9 mouse cellular contexts compared by ENCODE assay signal in the genomic region with DNA sequence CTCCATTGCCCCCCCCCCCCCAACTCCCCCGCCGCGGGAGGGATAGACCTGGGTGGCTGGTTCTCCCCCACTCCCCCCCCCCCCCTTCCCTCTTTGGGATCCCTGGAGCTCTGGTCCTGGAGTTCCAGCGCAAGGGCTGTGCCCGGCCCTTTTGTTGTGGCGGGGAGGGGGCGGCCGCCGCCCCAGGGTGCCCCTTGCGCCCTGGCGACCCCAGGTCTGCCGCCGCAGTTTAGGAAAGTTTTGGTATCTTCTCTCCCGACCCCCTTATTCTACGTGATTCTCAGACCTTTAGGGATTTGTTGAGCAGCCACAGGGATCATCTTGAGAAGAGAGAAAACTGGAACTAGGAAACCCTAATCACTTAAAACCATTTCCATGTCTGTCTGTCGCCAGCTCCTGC. TPM values are rescaled to one million over a fixed set of nuclear protein-coding genes. Genes with fewer than 3 reads are reported as not detected.
DNase-seq lines count a peak whose midpoint lies in the region; ATAC-seq and TF ChIP-seq lines count a peak whose summit lies in the region.
"Had no signal": no experiment of that assay in that cellular context is flagged by ENCODE, and none has a peak within 500 bp of the region (broad histone marks: within the 10 kb centered on the region; RNA-seq: fewer than 3 reads in every experiment).

No protein-coding gene starts in this region.

- H3K9me3 ChIP-seq in intestine, embryonic 16.5 days (ENCODE audit: control insufficient read depth, low read length) = no peaks in the 10 kb centered on the region

- no peak for TF ChIP-seq POLR2A in spleen, adult 2 months (IDR thresholded peaks at IDR 0.05; ENCODE audit: low read depth, low read length)
- no peak for TF ChIP-seq POLR2A in small intestine, adult 2 months (IDR thresholded peaks at IDR 0.05; ENCODE audit: low read depth, low read length)

- H3K4me3 ChIP-seq in spleen, adult 2 months (ENCODE audit: extremely low read depth, insufficient read depth, insufficient read length) = no peak overlapping the region; the same call in none of the 2 replicates
- H3K4me3 ChIP-seq in intestine, embryonic 16.5 days (ENCODE audit: low read length) = peak overlapping the region; percentile 92
- peak overlapping the region; percentile 81 for H3K4me3 ChIP-seq in small intestine, adult 2 months (ENCODE audit: low read depth, low read length)

- DNase-seq in embryo, embryonic 11 days = peak; percentile 34
- DNase-seq in embryo, embryonic 9.5 days (ENCODE audit: extremely low spot score) = no peak
- DNase-seq in spleen, adult 2 months (ENCODE audit: low read depth in 1 of 2, low spot score in 2 of 2) = no peak
- DNase-seq in spleen, adult 18-20 months = no peak
- no peak for DNase-seq in spleen, postnatal 14 days (ENCODE audit: low spot score in 2 of 2)
- DNase-seq in thymus, postnatal 36 days = no peak

- 2% methylated on average over 10 of the region's 16 CpGs for WGBS in spleen, adult 2 months
- WGBS in intestine, embryonic 16.5 days = under 1% methylated on average over 14 of the region's 16 CpGs
- under 1% methylated on average over 15 of the region's 16 CpGs for WGBS in small intestine, adult 2 months

- peak overlapping the region; percentile 92 for H3K9ac ChIP-seq in intestine, embryonic 16.5 days (ENCODE audit: low read depth, low read length)

- H3K36me3 ChIP-seq in spleen, adult 2 months (ENCODE audit: control insufficient read depth, insufficient read depth, low read length) = no peaks in the 10 kb centered on the region
- no peaks in the 10 kb centered on the region for H3K36me3 ChIP-seq in intestine, embryonic 16.5 days (ENCODE audit: control insufficient read depth, insufficient read depth, low read length)
- no peaks in the 10 kb centered on the region for H3K36me3 ChIP-seq in small intestine, adult 2 months (ENCODE audit: control insufficient read depth, insufficient read depth, low read length)
- H3K36me3 ChIP-seq: G1E had no signal

- peaks cover 8% of the 10 kb centered on the region; the same call in 1 of the 2 replicates for H3K4me1 ChIP-seq in spleen, adult 2 months (ENCODE audit: control insufficient read depth, insufficient read depth, insufficient read length)
- H3K4me1 ChIP-seq in intestine, embryonic 16.5 days (ENCODE audit: control insufficient read depth, insufficient read depth, low read length) = 0 out of 2 replicates have a peak, but pooled peaks cover 5% of the 10 kb centered on the region
- H3K4me1 ChIP-seq in small intestine, adult 2 months (ENCODE audit: control insufficient read depth, insufficient read depth, insufficient read length, low read length) = no peaks in the 10 kb centered on the region

- peaks cover 7% of the 10 kb centered on the region; the same call in 1 of the 2 replicates for H3K27me3 ChIP-seq in spleen, adult 2 months (ENCODE audit: control insufficient read depth, insufficient read depth, low read length)
- no peaks in the 10 kb centered on the region for H3K27me3 ChIP-seq in intestine, embryonic 16.5 days (replicated peaks; ENCODE audit: control insufficient read depth, insufficient read depth, low read length)
- H3K27me3 ChIP-seq in small intestine, adult 2 months (ENCODE audit: control insufficient read depth, insufficient read depth, low read length) = no peaks in the 10 kb centered on the region

- peak overlapping the region; percentile 76 for H3K4me2 ChIP-seq in intestine, embryonic 16.5 days (ENCODE audit: low read depth, low read length)

- peak; percentile 38 for ATAC-seq in intestine, embryonic 16.5 days

- peak overlapping the region; percentile 41; the same call in 1 of the 2 replicates for H3K27ac ChIP-seq in spleen, adult 2 months (ENCODE audit: insufficient read depth, low read length)
- H3K27ac ChIP-seq in intestine, embryonic 16.5 days (ENCODE audit: low read length) = peak overlapping the region; percentile 84
- no peak overlapping the region for H3K27ac ChIP-seq in small intestine, adult 2 months (ENCODE audit: insufficient read depth, low read depth, low read length)

- no peak for TF ChIP-seq CTCF in spleen, adult 2 months (IDR thresholded peaks at IDR 0.05; ENCODE audit: extremely low read depth, insufficient read depth, insufficient read length, insufficient replicate concordance)
- TF ChIP-seq CTCF in small intestine, adult 2 months (IDR thresholded peaks at IDR 0.05; ENCODE audit: extremely low read depth, insufficient read length, insufficient replicate concordance, low read depth, low read length) = no peak

RNA-seq across cellular contexts. Expression of a gene that starts 4.9 kb away (rescaled TPM):
- 4.5 and 4.6 TPM in 2 replicates for polyA plus RNA-seq in spleen, adult 2 months (2012; rRNA removed)
- polyA plus RNA-seq in intestine, embryonic 16.5 days (2015; fragmentation: Nextera tagmentation; extraction: Ambion mirVana) = 19.4 and 21.3 TPM in 2 replicates
- polyA plus RNA-seq in small intestine, adult 2 months (2012; rRNA removed) = 6.0 and 7.0 TPM in 2 replicates
- polyA plus RNA-seq: G1E had no signal
